Mouse (Mus musculus) embryonic fibroblast, embryonic 13.5 days (primary cell): ENCODE results near the gene Cenpu. TPM values are rescaled to one million over a fixed set of nuclear protein-coding genes. Genes with fewer than 3 reads are reported as not detected.

Source experiments
- H3K27ac ChIP-seq: 2 replicates; pipeline ENCODE4 v1.5.1; 2012; ENCODE audit warnings: low read length, control low read depth, inconsistent platforms; ENCODE audit not compliant: insufficient read depth
- H3K4me1 ChIP-seq: 2 replicates; pipeline ENCODE4 v1.6.1; 2011; ENCODE audit warnings: low read length; ENCODE audit not compliant: control insufficient read depth, insufficient read depth
- H3K4me3 ChIP-seq: 2 replicates; pipeline ENCODE4 v1.5.1; 2011; ENCODE audit warnings: mild to moderate bottlenecking, control low read depth, low read length; ENCODE audit not compliant: insufficient read depth
- CTCF ChIP-seq: IDR thresholded peaks from 2 replicates; pipeline ENCODE4 v1.5.1; 2011; ENCODE audit warnings: mild to moderate bottlenecking, control low read depth, low read length, moderate library complexity, borderline replicate concordance; ENCODE audit not compliant: insufficient read depth
- POLR2A ChIP-seq: IDR thresholded peaks from 2 replicates; pipeline ENCODE4 v1.6.1; 2011; ENCODE audit warnings: low read depth, mild to moderate bottlenecking, control low read depth, low read length, moderate library complexity
- polyA plus RNA-seq: library from polyadenylated mRNA; stranded (reverse); fragments of >200 nt; gene quantifications from 2 replicates; pipeline ENCODE4 v1.2.4, GENCODE M21; 2011; ENCODE audit warnings: low read depth; ENCODE audit not compliant: missing spikeins, insufficient read length

Cenpu gene
- polyA plus RNA-seq, 1 experiment: 14.0 TPM

- Histone ChIP-seq H3K4me3 (no peak overlapping the region), H3K4me1 (peaks cover 3% of the 10 kb centered on the region; the same call in 1 of the 2 replicates), H3K27ac (no peak overlapping the region)
- TF ChIP-seq POLR2A (no peak), CTCF (no peak)
These were observed 44.7 kb downstream of the Cenpu start for GRCm38 (mm10) chr8:46596530-46596929.

GRCm38 (mm10) chr8:46597411-46597810 is 45.6 kb downstream of the Cenpu start:
- Histone ChIP-seq H3K4me1 (peaks cover 3% of the 10 kb centered on the region; the same call in 1 of the 2 replicates), H3K4me3 (no peak overlapping the region), H3K27ac (no peak overlapping the region)
- TF ChIP-seq POLR2A (no peak), CTCF (no peak)

GRCm38 (mm10) chr8:46598114-46598513 is 46.3 kb downstream of the Cenpu start:
- TF ChIP-seq CTCF: no peak
- TF ChIP-seq POLR2A: no peak
- peaks cover 3% of the 10 kb centered on the region; the same call in 1 of the 2 replicates for H3K4me1 ChIP-seq

GRCm38 (mm10) chr8:46598753-46599152 is 46.9 kb downstream of the Cenpu start:
- Histone ChIP-seq H3K4me3 (no peak overlapping the region), H3K27ac (no peak overlapping the region), H3K4me1 (peaks cover 3% of the 10 kb centered on the region; the same call in 1 of the 2 replicates)
- no peak for TF ChIP-seq CTCF
- no peak for TF ChIP-seq POLR2A

More at GRCm38 (mm10) chr8:46598114-46598513, 46.3 kb downstream of the Cenpu start:
- H3K27ac ChIP-seq: no peak overlapping the region
- no peak overlapping the region for H3K4me3 ChIP-seq

GRCm38 (mm10) chr8:46599314-46599904 is 47.6 kb downstream of the Cenpu start:
- Histone ChIP-seq H3K4me1 (peaks cover 3% of the 10 kb centered on the region; the same call in 1 of the 2 replicates), H3K27ac (no peak overlapping the region), H3K4me3 (no peak overlapping the region)
- TF ChIP-seq POLR2A (no peak), CTCF (no peak)

- H3K4me1 ChIP-seq: peaks cover 3% of the 10 kb centered on the region; the same call in 1 of the 2 replicates
- H3K4me3 ChIP-seq: no peak overlapping the region
- TF ChIP-seq POLR2A: no peak
- no peak for TF ChIP-seq CTCF
- H3K27ac ChIP-seq: peak overlapping the region; percentile 23
These were observed 49.3 kb downstream of the Cenpu start for GRCm38 (mm10) chr8:46600959-46601707.

- Histone ChIP-seq H3K4me3 (no peak overlapping the region), H3K4me1 (peaks cover 3% of the 10 kb centered on the region; the same call in 1 of the 2 replicates), H3K27ac (no peak overlapping the region)
- TF ChIP-seq POLR2A (no peak), CTCF (no peak)
These were observed 51.8 kb downstream of the Cenpu start for GRCm38 (mm10) chr8:46603587-46603986.

GRCm38 (mm10) chr8:46606930-46607329 is 55.1 kb downstream of the Cenpu start:
- Histone ChIP-seq H3K4me1 (no peaks in the 10 kb centered on the region), H3K27ac (no peak overlapping the region), H3K4me3 (no peak overlapping the region)
- TF ChIP-seq CTCF: no peak
- TF ChIP-seq POLR2A: no peak

GRCm38 (mm10) chr8:46611557-46611956 is 59.7 kb downstream of the Cenpu start:
- TF ChIP-seq CTCF (no peak), POLR2A (no peak)
- Histone ChIP-seq H3K4me3 (no peak overlapping the region), H3K4me1 (peaks cover 4% of the 10 kb centered on the region), H3K27ac (no peak overlapping the region)

- Histone ChIP-seq H3K4me1 (peaks cover 4% of the 10 kb centered on the region), H3K4me3 (no peak overlapping the region), H3K27ac (peak overlapping the region; percentile 76)
- TF ChIP-seq CTCF (no peak), POLR2A (no peak)
These were observed 61.1 kb downstream of the Cenpu start for GRCm38 (mm10) chr8:46612913-46613312.
